ENCODE assay signal across 11 mouse cellular contexts in the genomic region with DNA sequence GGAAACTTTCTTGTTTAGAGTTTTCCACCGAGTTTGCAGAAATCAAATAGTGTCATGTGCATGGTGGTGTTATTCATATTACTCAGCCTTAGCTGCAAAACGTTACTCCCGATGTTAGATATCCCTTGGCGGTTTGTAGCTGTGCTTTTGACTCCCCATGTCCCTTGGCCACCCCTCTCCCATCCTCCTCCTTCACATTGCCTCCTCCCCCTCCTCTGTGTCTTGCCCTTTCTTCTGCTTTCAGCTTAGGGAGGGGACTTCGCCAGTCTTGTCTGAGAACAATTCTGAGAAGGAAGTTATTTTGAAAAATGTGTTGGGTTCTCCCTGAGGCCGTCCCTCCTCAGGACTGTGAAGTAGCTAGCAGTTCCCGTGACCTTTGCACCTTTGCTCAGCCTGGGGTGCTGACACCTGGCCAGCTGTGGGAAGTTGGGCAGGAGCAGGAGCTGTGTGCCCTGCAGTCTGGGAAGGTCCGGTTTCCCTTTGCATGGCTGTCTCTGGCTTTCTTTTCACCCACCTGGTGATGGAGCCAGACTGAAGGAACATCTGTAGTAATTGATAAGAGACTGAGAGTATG. TPM values are rescaled to one million over a fixed set of nuclear protein-coding genes. Genes with fewer than 3 reads are reported as not detected.
DNase-seq lines count a peak whose midpoint lies in the region; ATAC-seq and TF ChIP-seq lines count a peak whose summit lies in the region.
"Had no signal": no experiment of that assay in that cellular context is flagged by ENCODE, and none has a peak within 500 bp of the region (broad histone marks: within the 10 kb centered on the region; RNA-seq: fewer than 3 reads in every experiment).

No protein-coding gene starts in this region.

- intact Hi-C loops in heart, postnatal 25 days (cut with DNase I), result loop anchor here (5.0 kb wide), 3 partner anchors 40 to 55 kb away; no protein-coding TSS in a partner anchor

- ATAC-seq in heart, postnatal 0 days (ENCODE audit: insufficient read depth, low read depth), result no peak
- peak; percentile 78 for ATAC-seq in kidney, embryonic 15.5 days (replicated peaks; ENCODE audit: low FRiP score)
- ATAC-seq in megakaryocyte-erythroid progenitor cell, adult 5-6 weeks (replicated peaks; ENCODE audit: low FRiP score, low TSS enrichment, poor library complexity, severe bottlenecking), result 0 out of 2 replicates have a peak, but pooled peaks have one; percentile 15

- no peak overlapping the region for H3K9ac ChIP-seq in heart, postnatal 0 days (replicated peaks; ENCODE audit: low read depth, low read length)
- no peak overlapping the region for H3K9ac ChIP-seq in kidney, embryonic 15.5 days
- H3K9ac ChIP-seq: embryonic facial prominence, embryonic 15.5 days had no signal

- DNase-seq in heart, postnatal 0 days (ENCODE audit: low spot score), result no peak
- DNase-seq in heart, postnatal 25 days (ENCODE audit: low spot score), result no peak
- DNase-seq in embryo, embryonic 9.5 days (ENCODE audit: extremely low spot score), result peak; percentile 25
- DNase-seq in ovary, postnatal 14 days (ENCODE audit: low spot score), result no peak
- no peak for DNase-seq in spleen, adult 18-20 months
- no peak for DNase-seq in spleen, postnatal 36 days (ENCODE audit: low spot score in 2 of 2)
- DNase-seq: thymus, adult 18-20 months had no signal

- no peak for TF ChIP-seq CTCF in heart, postnatal 0 days (IDR thresholded peaks at IDR 0.05; ENCODE audit: low read depth)

- no peaks in the 10 kb centered on the region for H3K36me3 ChIP-seq in heart, postnatal 0 days (replicated peaks; ENCODE audit: control insufficient read depth, insufficient read depth, low read length)
- H3K36me3 ChIP-seq in kidney, embryonic 15.5 days, result no peaks in the 10 kb centered on the region
- H3K36me3 ChIP-seq: embryonic facial prominence, embryonic 15.5 days; G1E had no signal

- H3K4me1 ChIP-seq in heart, postnatal 0 days (ENCODE audit: control insufficient read depth, insufficient read depth), result no peaks in the 10 kb centered on the region; the same call in 1 of the 2 replicates
- H3K4me1 ChIP-seq in kidney, embryonic 15.5 days, result peaks cover 20% of the 10 kb centered on the region

- no peak overlapping the region for H3K4me3 ChIP-seq in heart, postnatal 0 days (ENCODE audit: low read depth, low read length)
- no peak overlapping the region for H3K4me3 ChIP-seq in kidney, embryonic 15.5 days (replicated peaks)
- H3K4me3 ChIP-seq: embryonic facial prominence, embryonic 15.5 days had no signal

- WGBS in heart, postnatal 0 days, result 21% methylated on average over 8 of the region's 8 CpGs
- WGBS in kidney, embryonic 15.5 days, result 12% methylated on average over 8 of the region's 8 CpGs

- H3K9me3 ChIP-seq in heart, postnatal 0 days (replicated peaks; ENCODE audit: control insufficient read depth, low read length), result no peaks in the 10 kb centered on the region
- no peaks in the 10 kb centered on the region for H3K9me3 ChIP-seq in kidney, embryonic 15.5 days (replicated peaks)
- H3K9me3 ChIP-seq: embryonic facial prominence, embryonic 15.5 days had no signal

- H3K27ac ChIP-seq in heart, postnatal 0 days (ENCODE audit: low read depth), result peak overlapping the region; percentile 4
- peak overlapping the region; percentile 56 for H3K27ac ChIP-seq in kidney, embryonic 15.5 days
- H3K27ac ChIP-seq: embryonic facial prominence, embryonic 15.5 days had no signal

- TF ChIP-seq EP300 in heart, postnatal 0 days (IDR thresholded peaks at IDR 0.05; ENCODE audit: low read depth), result no peak

- no peaks in the 10 kb centered on the region for H3K27me3 ChIP-seq in heart, postnatal 0 days (ENCODE audit: control insufficient read depth, insufficient read depth, low read length)
- H3K27me3 ChIP-seq in kidney, embryonic 15.5 days, result no peaks in the 10 kb centered on the region
- H3K27me3 ChIP-seq: embryonic facial prominence, embryonic 15.5 days had no signal

- no peak overlapping the region for H3K4me2 ChIP-seq in heart, postnatal 0 days (ENCODE audit: low read depth, low read length)
- no peak overlapping the region for H3K4me2 ChIP-seq in kidney, embryonic 15.5 days
- H3K4me2 ChIP-seq: embryonic facial prominence, embryonic 15.5 days had no signal

RNA-seq across cellular contexts. Expression of gene Prkch, which starts 48.2 kb away (rescaled TPM):
- total RNA-seq in heart, postnatal 0 days (2014; rRNA removed; ENCODE audit: low replicate concordance), result 20.5 and 20.8 TPM in 2 replicates
- 7.4 and 7.9 TPM in 2 replicates for polyA plus RNA-seq in heart, postnatal 0 days (2015; fragmentation: Nextera tagmentation; extraction: Ambion mirVana)
- total RNA-seq in heart, postnatal 25 days (2021), result 10 to 100 TPM; 16.1 to 18.8 TPM
- polyA plus RNA-seq in kidney, embryonic 15.5 days (2015; fragmentation: Nextera tagmentation; extraction: Ambion mirVana), result 10.9 and 11.9 TPM in 2 replicates
- total RNA-seq in megakaryocyte-erythroid progenitor cell, adult 5-6 weeks (2014; fragmentation: Nextera tagmentation), result 21.7 and 24.5 TPM in 2 replicates
- total RNA-seq in megakaryocyte-erythroid progenitor cell, adult 5-6 weeks (2017), result 22.9 and 24.9 TPM in 2 replicates
- polyA plus RNA-seq: G1E had no signal
